Mouse (Mus musculus) embryonic fibroblast, embryonic 13.5 days (primary cell): ENCODE results near the gene Tma7. TPM values are rescaled to one million over a fixed set of nuclear protein-coding genes. Genes with fewer than 3 reads are reported as not detected.

Experiments used
- H3K27ac ChIP-seq: 2 replicates; pipeline ENCODE4 v1.5.1; 2012; ENCODE audit warnings: low read length, control low read depth, inconsistent platforms; ENCODE audit not compliant: insufficient read depth
- H3K4me1 ChIP-seq: 2 replicates; pipeline ENCODE4 v1.6.1; 2011; ENCODE audit warnings: low read length; ENCODE audit not compliant: control insufficient read depth, insufficient read depth
- H3K4me3 ChIP-seq: 2 replicates; pipeline ENCODE4 v1.5.1; 2011; ENCODE audit warnings: mild to moderate bottlenecking, control low read depth, low read length; ENCODE audit not compliant: insufficient read depth
- CTCF ChIP-seq: IDR thresholded peaks from 2 replicates; pipeline ENCODE4 v1.5.1; 2011; ENCODE audit warnings: mild to moderate bottlenecking, control low read depth, low read length, moderate library complexity, borderline replicate concordance; ENCODE audit not compliant: insufficient read depth
- POLR2A ChIP-seq: IDR thresholded peaks from 2 replicates; pipeline ENCODE4 v1.6.1; 2011; ENCODE audit warnings: low read depth, mild to moderate bottlenecking, control low read depth, low read length, moderate library complexity
- polyA plus RNA-seq: library from polyadenylated mRNA; stranded (reverse); fragments of >200 nt; gene quantifications from 2 replicates; pipeline ENCODE4 v1.2.4, GENCODE M21; 2011; ENCODE audit warnings: low read depth; ENCODE audit not compliant: missing spikeins, insufficient read length

Tma7 gene
- polyA plus RNA-seq, 1 experiment: 552 TPM

DNA sequence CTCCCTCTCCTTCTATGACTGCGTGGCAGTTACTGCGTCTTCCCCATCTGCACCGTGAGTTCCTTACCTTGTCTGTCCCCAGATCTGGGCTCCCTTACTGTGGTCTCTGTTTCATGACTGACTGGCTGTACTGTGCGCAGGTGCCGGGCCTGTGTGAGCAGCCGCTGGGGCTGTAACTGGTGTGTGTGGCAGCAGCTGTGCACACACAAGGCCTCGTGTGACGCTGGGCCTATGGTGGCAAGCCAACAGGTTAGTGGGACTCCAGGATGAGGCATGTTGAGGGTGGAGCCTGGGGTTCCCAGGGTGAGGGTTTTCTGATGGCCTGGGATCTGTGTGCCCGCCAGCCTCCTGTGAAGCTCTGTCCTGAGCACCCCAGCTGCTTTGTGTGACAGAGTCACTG lies 21.7 kb upstream of the Tma7 start:
- no peaks in the 10 kb centered on the region for H3K4me1 ChIP-seq
- no peak for TF ChIP-seq CTCF
- TF ChIP-seq POLR2A: no peak
- H3K4me3 ChIP-seq: no peak overlapping the region
- H3K27ac ChIP-seq: no peak overlapping the region

DNA sequence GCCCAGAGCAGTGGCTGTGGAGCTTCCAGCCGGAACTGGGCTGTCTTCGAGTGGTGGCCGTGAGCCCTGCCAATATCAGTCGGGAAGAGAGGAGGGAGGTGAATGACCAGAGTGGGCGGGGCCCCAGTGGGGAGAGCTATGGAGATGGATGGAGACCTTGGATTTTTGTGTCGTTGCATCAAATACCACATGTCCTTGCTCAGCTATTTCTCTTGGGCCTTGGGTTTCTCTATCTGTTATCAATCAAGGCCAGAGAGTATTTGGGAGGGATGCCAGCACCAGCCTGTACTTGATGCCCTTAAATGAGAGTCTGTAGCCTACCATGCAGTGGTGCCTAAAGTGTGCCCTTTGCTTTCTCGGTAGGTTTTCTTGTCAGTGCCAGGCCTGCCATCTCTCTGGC lies 20.9 kb upstream of the Tma7 start:
- Histone ChIP-seq H3K4me1 (peaks cover 8% of the 10 kb centered on the region; the same call in 1 of the 2 replicates), H3K4me3 (no peak overlapping the region), H3K27ac (no peak overlapping the region)
- TF ChIP-seq POLR2A (no peak), CTCF (no peak)

DNA sequence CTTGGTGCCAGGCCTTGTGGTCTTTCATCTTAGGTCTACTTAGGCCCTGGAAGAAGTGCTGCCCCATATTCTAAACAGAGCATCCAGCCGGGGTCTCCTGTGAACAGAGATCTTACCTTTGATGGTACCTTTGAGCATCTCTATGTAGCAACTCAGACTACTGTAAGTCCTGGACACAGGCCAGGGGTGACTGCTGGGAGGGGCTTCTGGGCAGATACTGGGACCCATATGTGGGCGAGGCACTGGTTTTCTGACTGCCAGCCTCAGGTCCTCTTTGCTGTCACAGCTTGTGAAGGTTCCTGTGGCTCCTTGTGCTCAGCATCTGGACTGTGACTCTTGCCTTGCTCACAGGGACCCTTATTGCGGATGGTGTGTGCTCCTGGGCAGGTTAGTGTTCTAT lies 20.2 kb upstream of the Tma7 start:
- Histone ChIP-seq H3K4me3 (no peak overlapping the region), H3K4me1 (peaks cover 13% of the 10 kb centered on the region; the same call in 1 of the 2 replicates), H3K27ac (no peak overlapping the region)
- TF ChIP-seq CTCF (no peak), POLR2A (no peak)

DNA sequence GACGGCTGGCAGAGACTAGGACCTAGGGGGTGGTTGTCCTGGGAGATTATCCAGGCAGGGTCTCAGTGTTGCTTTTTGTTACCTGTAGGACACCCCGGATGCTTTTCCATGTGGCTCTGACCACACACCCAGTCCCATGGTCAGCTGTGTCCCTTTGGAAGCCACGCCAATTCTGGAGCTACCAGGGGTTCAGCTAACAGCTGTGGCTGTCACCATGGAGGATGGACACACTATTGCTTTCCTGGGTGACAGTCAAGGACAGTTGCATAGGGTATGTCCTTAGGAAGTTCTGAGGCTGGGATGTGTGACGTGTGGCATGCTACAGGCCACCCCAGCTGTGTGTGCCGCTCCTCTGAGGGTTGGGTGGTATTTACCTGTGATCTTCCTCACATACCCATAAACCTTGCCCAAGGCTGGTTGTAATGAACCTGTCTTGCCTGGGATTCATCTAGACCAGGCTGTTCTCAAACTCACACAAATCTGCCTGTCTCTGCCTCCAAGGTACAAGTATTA lies 19.6 kb upstream of the Tma7 start:
- H3K27ac ChIP-seq: no peak overlapping the region
- H3K4me3 ChIP-seq: no peak overlapping the region
- TF ChIP-seq CTCF (no peak), POLR2A (no peak)
- peaks cover 18% of the 10 kb centered on the region for H3K4me1 ChIP-seq

DNA sequence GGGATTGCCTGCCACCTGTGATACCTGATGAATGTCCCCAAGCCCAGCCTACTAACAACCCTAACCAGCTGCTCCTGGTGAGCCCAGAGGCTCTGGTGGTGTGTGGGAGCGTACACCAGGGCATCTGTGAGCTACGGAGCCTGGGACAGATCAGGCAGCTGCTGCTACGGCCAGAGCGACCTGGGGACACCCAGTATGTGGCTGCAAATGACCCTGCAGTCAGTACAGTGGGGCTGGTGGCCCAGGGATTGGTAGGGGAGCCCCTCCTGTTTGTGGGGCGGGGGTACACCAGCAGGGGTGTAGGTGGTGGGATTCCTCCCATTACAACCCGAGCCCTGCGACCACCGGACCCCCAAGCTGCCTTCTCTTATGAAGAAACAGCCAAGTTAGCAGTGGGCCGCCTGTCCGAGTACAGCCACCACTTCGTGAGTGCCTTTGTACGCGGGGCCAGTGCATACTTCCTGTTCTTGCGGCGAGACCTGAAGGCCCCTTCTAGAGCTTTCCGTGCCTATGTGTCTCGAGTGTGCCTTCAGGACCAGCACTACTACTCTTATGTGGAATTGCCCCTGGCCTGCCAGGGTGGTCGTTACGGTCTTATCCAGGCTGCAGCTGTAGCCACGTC lies 18.0 kb upstream of the Tma7 start:
- peaks cover 23% of the 10 kb centered on the region for H3K4me1 ChIP-seq
- no peak for TF ChIP-seq POLR2A
- TF ChIP-seq CTCF: no peak
- H3K27ac ChIP-seq: no peak overlapping the region
- H3K4me3 ChIP-seq: no peak overlapping the region

DNA sequence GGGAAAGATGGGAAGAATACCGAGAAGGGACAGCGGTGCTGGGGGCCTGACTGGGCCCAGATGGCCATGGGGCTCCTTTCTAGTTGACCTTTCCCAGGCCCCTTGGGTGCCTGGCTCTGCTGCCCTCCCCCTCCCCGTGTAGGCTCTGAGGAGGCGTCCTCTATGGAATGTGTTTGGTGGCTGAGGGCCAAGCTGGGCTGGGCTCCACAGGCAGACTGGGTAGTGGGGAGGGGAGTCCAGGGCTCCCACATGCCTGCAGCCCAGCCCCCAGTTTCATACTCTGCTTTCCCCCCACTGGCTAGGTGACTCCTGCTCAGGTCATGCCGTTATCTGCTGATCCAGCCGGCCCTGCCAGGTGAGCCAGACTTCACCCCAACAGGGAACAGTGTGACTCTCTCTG lies 16.6 kb upstream of the Tma7 start:
- Histone ChIP-seq H3K4me1 (peaks cover 23% of the 10 kb centered on the region), H3K4me3 (no peak overlapping the region), H3K27ac (no peak overlapping the region)
- TF ChIP-seq CTCF (no peak), POLR2A (no peak)

DNA sequence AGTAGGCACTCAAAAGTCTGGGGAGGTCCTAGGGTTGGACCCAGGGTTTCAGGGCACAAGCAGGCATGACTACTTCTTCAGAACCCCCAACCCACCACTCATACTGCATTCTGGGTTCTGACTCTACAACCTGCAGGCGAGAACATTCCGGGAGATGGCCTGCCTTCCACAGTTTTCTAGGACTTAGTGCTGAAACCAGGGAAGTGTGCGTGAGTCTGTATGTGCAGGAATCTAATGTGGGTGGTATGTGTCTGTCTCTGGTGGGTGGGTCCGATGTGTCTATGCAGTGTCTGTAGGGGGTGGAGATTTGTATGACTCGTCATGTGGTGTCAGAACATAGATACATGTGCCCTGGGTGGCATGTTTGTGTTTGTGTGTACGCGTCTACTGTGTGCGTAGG lies 16.0 kb upstream of the Tma7 start:
- H3K27ac ChIP-seq: no peak overlapping the region
- H3K4me1 ChIP-seq: peaks cover 23% of the 10 kb centered on the region
- no peak overlapping the region for H3K4me3 ChIP-seq
- no peak for TF ChIP-seq POLR2A
- TF ChIP-seq CTCF: no peak

DNA sequence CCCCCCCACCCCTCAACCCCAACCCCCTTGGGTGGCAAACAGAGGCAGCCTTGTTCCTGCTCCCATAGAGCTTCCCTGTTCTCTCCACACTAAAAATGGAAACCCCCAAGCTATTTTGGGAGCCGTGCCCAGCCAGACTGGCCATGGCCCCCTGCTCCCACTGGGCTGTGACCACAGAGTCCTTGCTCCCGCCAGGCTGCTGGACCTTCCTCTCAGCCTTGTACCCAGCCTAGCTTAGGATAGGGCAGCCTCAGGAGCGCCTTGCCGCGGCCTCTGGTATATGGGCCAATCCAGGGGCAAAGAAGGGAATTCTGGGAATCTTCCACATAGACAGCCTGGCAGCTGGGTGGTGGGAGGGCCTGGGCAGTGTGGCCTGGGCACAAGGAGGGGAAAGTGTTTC lies 15.4 kb upstream of the Tma7 start:
- TF ChIP-seq POLR2A (no peak), CTCF (no peak)
- H3K4me3 ChIP-seq: no peak overlapping the region
- peaks cover 23% of the 10 kb centered on the region for H3K4me1 ChIP-seq
- no peak overlapping the region for H3K27ac ChIP-seq

DNA sequence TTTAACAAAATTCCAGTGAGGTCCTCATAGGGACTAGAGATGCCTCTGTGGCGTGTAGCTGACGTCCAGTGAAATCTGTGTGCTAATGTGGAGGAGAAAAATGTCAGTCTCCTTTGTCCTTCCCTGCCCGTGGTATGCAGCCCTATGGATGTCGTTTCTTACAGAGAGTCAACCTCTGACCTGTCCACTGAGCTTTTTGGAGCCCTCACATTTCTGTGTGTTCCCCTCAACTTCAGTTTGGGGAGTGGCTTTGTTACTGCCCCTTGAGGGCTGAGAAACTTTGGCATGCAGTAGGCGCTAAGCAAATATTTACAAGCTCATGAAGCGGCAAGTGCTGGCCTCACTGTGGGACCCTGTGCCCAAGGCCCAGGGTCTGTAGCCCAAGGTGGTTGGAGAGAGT lies 14.9 kb upstream of the Tma7 start:
- H3K4me1 ChIP-seq: peaks cover 23% of the 10 kb centered on the region

DNA sequence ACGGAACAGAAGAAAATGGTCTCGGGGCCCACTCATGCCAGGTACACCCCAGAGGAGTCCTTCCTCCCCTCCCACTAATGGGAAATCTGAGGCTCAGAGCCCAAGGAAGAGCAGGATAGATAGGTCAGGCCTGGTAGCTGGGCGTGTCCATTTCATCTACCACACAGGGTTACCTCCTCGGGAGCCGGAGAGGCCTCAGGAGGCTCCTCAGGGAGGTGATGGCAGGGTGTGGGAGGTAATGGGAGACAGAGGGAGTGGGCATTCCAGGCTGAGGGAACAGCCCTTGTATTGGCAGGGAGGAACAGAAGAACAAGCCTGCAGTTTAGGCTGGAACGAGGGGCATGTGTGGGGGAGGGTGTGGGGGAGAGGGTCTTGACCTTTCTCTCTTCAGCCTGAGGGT lies 14.5 kb upstream of the Tma7 start:
- no peak overlapping the region; the same call in 1 of the 2 replicates for H3K27ac ChIP-seq
- peaks cover 23% of the 10 kb centered on the region for H3K4me1 ChIP-seq
- H3K4me3 ChIP-seq: peak overlapping the region; percentile 47; the same call in 1 of the 2 replicates
- TF ChIP-seq CTCF: no peak
- TF ChIP-seq POLR2A: no peak

More for the DNA sequence above, 14.9 kb upstream of the Tma7 start:
- H3K27ac ChIP-seq: no peak overlapping the region; the same call in 1 of the 2 replicates
- no peak overlapping the region for H3K4me3 ChIP-seq
- no peak for TF ChIP-seq POLR2A
- TF ChIP-seq CTCF: no peak
